Mouse (Mus musculus) induced T-regulatory cell, adult 2 months (primary cell): ENCODE results near the gene Serpinb1b.

ENCODE experiments used
- DNase-seq: peaks from one replicate; pipeline ENCODE4 v3.0.0-alpha.2; 2012; ENCODE audit warnings: low read depth

Serpinb1b gene

DNA sequence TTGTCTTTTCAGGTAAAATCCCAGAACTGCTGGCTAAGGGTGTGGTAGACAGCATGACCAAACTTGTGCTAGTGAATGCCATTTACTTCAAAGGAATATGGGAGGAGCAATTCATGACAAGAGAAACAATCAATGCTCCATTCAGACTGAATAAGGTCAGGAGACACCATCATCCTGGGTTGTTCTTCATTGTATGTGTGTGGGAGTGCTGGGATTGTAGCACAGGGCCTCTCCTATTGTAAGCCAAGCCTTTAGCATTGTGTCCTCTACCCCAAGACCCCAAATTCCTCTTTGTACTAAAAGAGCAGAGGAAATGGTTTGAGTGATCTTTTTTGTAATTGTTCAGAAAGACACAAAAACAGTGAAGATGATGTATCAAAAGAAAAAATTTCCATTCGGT, 12.9 kb downstream of the Serpinb1b start:
- DNase-seq, result no peak

DNA sequence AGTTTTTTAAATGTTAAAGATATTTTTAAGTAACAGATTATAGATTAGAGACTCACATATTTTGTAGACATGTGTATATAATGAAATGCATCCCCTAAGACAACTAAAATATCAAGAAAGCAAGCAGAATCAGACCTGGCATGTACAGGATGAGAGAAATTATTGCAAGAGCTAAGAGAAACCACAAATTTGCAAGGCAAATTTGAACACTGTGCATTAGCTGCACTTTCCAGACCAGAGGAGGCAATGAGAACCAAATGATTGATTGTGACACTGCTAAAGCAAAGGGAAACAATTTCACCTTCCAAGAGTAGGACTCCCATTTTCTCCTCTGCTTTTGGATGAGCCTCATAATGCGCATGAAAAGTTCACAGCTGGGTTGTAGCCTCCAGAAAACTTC, 17.2 kb downstream of the Serpinb1b start:
- DNase-seq, result no peak

DNA sequence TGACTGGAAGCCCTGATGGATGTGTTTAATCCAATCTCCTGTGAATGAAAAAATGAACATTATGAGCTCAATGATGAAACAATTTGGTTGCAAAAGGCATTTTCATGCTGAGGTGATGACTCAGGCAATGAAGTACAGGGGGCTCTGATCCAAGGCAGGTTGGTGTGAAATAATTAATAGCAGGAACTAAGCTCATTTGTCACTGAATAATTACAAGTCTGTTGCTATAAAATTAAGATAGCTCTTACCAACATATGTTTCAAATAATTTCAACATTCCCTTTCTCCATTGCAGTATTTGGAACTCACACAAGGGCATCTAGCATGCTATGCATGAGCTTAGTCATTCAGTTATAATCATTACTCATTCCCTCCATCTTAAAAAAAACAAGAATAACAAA, 27.3 kb downstream of the Serpinb1b start:
- no peak for DNase-seq

DNA sequence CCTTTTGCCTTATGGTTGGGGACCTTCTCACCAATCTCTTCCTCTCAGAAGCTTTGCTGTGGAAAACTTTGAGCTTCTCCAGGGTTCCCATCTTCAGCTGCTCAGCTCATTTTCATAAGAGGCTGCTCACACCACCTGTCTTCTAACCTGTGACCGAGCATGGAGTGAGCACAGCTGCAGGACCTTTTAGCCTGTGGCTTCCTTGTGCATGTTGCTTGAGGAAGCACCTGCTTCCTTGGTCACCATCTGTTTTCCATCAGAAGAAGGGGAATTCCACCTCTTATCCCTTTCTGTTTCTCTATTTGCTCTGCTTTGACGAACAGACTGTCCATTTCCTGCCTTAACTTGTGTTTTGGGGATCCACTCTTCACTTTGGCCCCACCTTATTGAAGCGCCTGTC, 34.7 kb downstream of the Serpinb1b start:
- no peak for DNase-seq

DNA sequence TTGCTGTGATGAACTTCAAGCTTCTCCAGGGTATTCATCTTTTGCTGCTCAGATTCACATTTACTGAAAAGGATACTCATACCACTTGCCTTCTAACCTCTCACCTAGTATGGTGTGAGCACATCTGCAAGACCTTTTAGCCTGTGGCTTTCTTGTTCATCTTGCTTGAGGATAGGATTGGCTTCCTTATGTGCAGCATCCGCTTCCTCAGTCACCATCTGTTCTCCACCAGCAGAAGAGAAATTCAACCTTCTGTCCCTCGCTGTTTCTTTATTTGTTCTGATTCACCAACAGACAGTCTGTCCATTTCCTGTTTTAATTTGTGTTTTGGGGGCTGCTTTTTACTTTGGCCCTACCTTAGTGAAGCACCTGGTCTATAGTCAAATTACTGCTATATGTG, 59.3 kb downstream of the Serpinb1b start:
- DNase-seq, result no peak

DNA sequence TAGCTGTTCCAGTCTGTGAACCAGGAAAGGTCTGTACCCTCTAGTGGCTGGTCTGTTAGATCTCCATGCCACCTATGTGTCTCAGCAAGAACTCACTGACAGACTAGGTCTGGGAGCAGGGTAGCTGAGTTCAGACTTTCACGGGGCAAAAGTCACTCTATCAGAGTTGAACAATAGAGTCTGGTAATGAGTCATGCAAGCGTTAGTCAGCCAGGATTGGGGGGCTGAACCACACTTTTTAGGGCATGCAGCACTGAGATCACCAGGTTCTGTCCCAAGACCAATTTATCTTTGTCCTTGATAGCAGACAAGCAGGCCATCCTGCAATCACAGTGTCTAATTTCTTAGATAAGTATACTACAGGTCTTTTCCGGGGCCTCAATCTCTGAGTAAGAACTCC, 63.1 kb downstream of the Serpinb1b start:
- no peak for DNase-seq
